Comparison of ENCODE assay signal across 17 mouse cellular contexts in genomic region chr16:90140571-90140970, GRCm38 (mm10). TPM values are rescaled to one million over a fixed set of nuclear protein-coding genes. Genes with fewer than 3 reads are reported as not detected.
DNase-seq lines count a peak whose midpoint lies in the region; ATAC-seq and TF ChIP-seq lines count a peak whose summit lies in the region.
"Had no signal": no experiment of that assay in that cellular context is flagged by ENCODE, and none has a peak within 500 bp of the region (broad histone marks: within the 10 kb centered on the region; RNA-seq: fewer than 3 reads in every experiment).

No protein-coding gene starts in this region.

- no peak for DNase-seq in embryonic facial prominence, embryonic 10.5 days (ENCODE audit: low spot score)
- DNase-seq in midbrain, embryonic 11.5 days (ENCODE audit: low spot score, missing footprints) = peak; percentile 82
- no peak for DNase-seq in midbrain, embryonic 10.5 days (ENCODE audit: low spot score)
- no peak for DNase-seq in testis, postnatal 10 days (ENCODE audit: low spot score)
- no peak for DNase-seq in cerebellum, postnatal 25 days
- DNase-seq: adrenal gland, postnatal 36 days; cerebellum, adult 2 months; cerebellum, postnatal 10 days; gastrocnemius, postnatal 36 days; heart, adult 11 months; heart, postnatal 36 days had no signal

- H3K4me2 ChIP-seq in embryonic facial prominence, embryonic 13.5 days = no peak overlapping the region
- no peak overlapping the region for H3K4me2 ChIP-seq in midbrain, embryonic 11.5 days
- H3K4me2 ChIP-seq: heart, embryonic 13.5 days had no signal

- H3K36me3 ChIP-seq in embryonic facial prominence, embryonic 13.5 days = peaks cover 8% of the 10 kb centered on the region
- peaks cover 28% of the 10 kb centered on the region for H3K36me3 ChIP-seq in embryonic facial prominence, embryonic 10.5 days (replicated peaks)
- peaks cover 2% of the 10 kb centered on the region; the same call in 1 of the 2 replicates for H3K36me3 ChIP-seq in midbrain, embryonic 11.5 days (ENCODE audit: control insufficient read depth, insufficient read depth, low read length)
- H3K36me3 ChIP-seq in midbrain, embryonic 10.5 days = peaks cover 21% of the 10 kb centered on the region
- H3K36me3 ChIP-seq in testis, adult 2 months (ENCODE audit: control insufficient read depth, insufficient read depth, low read length) = no peaks in the 10 kb centered on the region
- H3K36me3 ChIP-seq: forebrain, embryonic 15.5 days; heart, embryonic 13.5 days had no signal

- no peaks in the 10 kb centered on the region for H3K9me3 ChIP-seq in embryonic facial prominence, embryonic 13.5 days
- peaks cover 11% of the 10 kb centered on the region; the same call in 1 of the 2 replicates for H3K9me3 ChIP-seq in embryonic facial prominence, embryonic 10.5 days
- H3K9me3 ChIP-seq in midbrain, embryonic 11.5 days (ENCODE audit: control insufficient read depth, low read length) = no peaks in the 10 kb centered on the region
- H3K9me3 ChIP-seq in midbrain, embryonic 10.5 days (replicated peaks) = peaks cover 10% of the 10 kb centered on the region
- H3K9me3 ChIP-seq: forebrain, embryonic 15.5 days; heart, embryonic 13.5 days had no signal

- TF ChIP-seq CTCF in testis, adult 2 months (IDR thresholded peaks at IDR 0.05; ENCODE audit: control insufficient read depth, insufficient read depth, insufficient replicate concordance, low read depth, low read length) = no peak

- no peak overlapping the region for H3K4me3 ChIP-seq in embryonic facial prominence, embryonic 13.5 days
- H3K4me3 ChIP-seq in embryonic facial prominence, embryonic 10.5 days = no peak overlapping the region
- H3K4me3 ChIP-seq in midbrain, embryonic 11.5 days (ENCODE audit: low read depth, low read length) = no peak overlapping the region
- H3K4me3 ChIP-seq in midbrain, embryonic 10.5 days = no peak overlapping the region
- no peak overlapping the region for H3K4me3 ChIP-seq in testis, adult 2 months (ENCODE audit: control insufficient read depth, low read depth, low read length)
- H3K4me3 ChIP-seq: forebrain, embryonic 15.5 days; heart, embryonic 13.5 days had no signal

- no peaks in the 10 kb centered on the region for H3K27me3 ChIP-seq in embryonic facial prominence, embryonic 13.5 days
- 0 out of 2 replicates have a peak, but pooled peaks cover 6% of the 10 kb centered on the region for H3K27me3 ChIP-seq in embryonic facial prominence, embryonic 10.5 days (replicated peaks; ENCODE audit: low read depth, poor library complexity, severe bottlenecking)
- H3K27me3 ChIP-seq in midbrain, embryonic 11.5 days (ENCODE audit: control insufficient read depth, insufficient read depth, low read length) = peaks cover 44% of the 10 kb centered on the region
- peaks cover 84% of the 10 kb centered on the region for H3K27me3 ChIP-seq in midbrain, embryonic 10.5 days (ENCODE audit: low read depth, poor library complexity, severe bottlenecking)
- no peaks in the 10 kb centered on the region for H3K27me3 ChIP-seq in testis, adult 2 months (ENCODE audit: control insufficient read depth, insufficient read depth, low read length)
- H3K27me3 ChIP-seq: forebrain, embryonic 15.5 days; heart, embryonic 13.5 days had no signal

- 0 out of 2 replicates have a peak overlapping the region, but pooled peaks have one; percentile 22 for H3K27ac ChIP-seq in embryonic facial prominence, embryonic 13.5 days
- H3K27ac ChIP-seq in embryonic facial prominence, embryonic 10.5 days (replicated peaks) = no peak overlapping the region
- no peak overlapping the region for H3K27ac ChIP-seq in midbrain, embryonic 11.5 days (ENCODE audit: low read depth, low read length)
- H3K27ac ChIP-seq in midbrain, embryonic 10.5 days (replicated peaks) = no peak overlapping the region
- peak overlapping the region; percentile 47; the same call in 1 of the 2 replicates for H3K27ac ChIP-seq in testis, adult 2 months (ENCODE audit: control insufficient read depth, insufficient read depth, low read depth, low read length)
- H3K27ac ChIP-seq: forebrain, embryonic 15.5 days; heart, embryonic 13.5 days; hindbrain, postnatal 0 days had no signal

- no peak for ATAC-seq in embryonic facial prominence, embryonic 13.5 days (ENCODE audit: insufficient number of reproducible peaks, insufficient read depth, low FRiP score, low TSS enrichment, low read depth)
- no peak for ATAC-seq in midbrain, embryonic 11.5 days (ENCODE audit: low FRiP score)
- ATAC-seq: activated CD4-positive, CD25-positive, alpha-beta regulatory T cell, adult 4 months; forebrain, embryonic 15.5 days; hindbrain, postnatal 0 days had no signal

- H3K9ac ChIP-seq in embryonic facial prominence, embryonic 13.5 days = no peak overlapping the region
- no peak overlapping the region for H3K9ac ChIP-seq in midbrain, embryonic 11.5 days (ENCODE audit: low read length)
- H3K9ac ChIP-seq: forebrain, embryonic 15.5 days had no signal

- peaks cover 47% of the 10 kb centered on the region for H3K4me1 ChIP-seq in embryonic facial prominence, embryonic 13.5 days
- peaks cover 62% of the 10 kb centered on the region for H3K4me1 ChIP-seq in embryonic facial prominence, embryonic 10.5 days
- peaks cover 15% of the 10 kb centered on the region for H3K4me1 ChIP-seq in midbrain, embryonic 11.5 days (ENCODE audit: control insufficient read depth, insufficient read depth, low read length)
- H3K4me1 ChIP-seq in midbrain, embryonic 10.5 days = peaks cover 51% of the 10 kb centered on the region
- peaks cover 10% of the 10 kb centered on the region for H3K4me1 ChIP-seq in testis, adult 2 months (ENCODE audit: control insufficient read depth, insufficient read depth, low read length)

- no peak for TF ChIP-seq POLR2A in testis, adult 2 months (IDR thresholded peaks at IDR 0.05; ENCODE audit: control insufficient read depth, low read depth, low read length)

- WGBS in embryonic facial prominence, embryonic 13.5 days = 81% methylated on average over 10 of the region's 10 CpGs
- 82% methylated on average over 10 of the region's 10 CpGs for WGBS in embryonic facial prominence, embryonic 10.5 days
- WGBS in midbrain, embryonic 11.5 days = 82% methylated on average over 10 of the region's 10 CpGs
- 75% methylated on average over 10 of the region's 10 CpGs for WGBS in midbrain, embryonic 10.5 days

RNA-seq across cellular contexts. Expression of gene Tiam1, which starts 3.0 kb away (rescaled TPM):
- polyA plus RNA-seq in embryonic facial prominence, embryonic 13.5 days (2015; fragmentation: Nextera tagmentation; extraction: Ambion mirVana) = 44.6 and 45.9 TPM in 2 replicates
- 25.3 and 25.9 TPM in 2 replicates for polyA plus RNA-seq in embryonic facial prominence, embryonic 10.5 days (2016; fragmentation: Nextera tagmentation; extraction: Ambion mirVana)
- 14.2 and 16.9 TPM in 2 replicates for polyA plus RNA-seq in midbrain, embryonic 11.5 days (2014; fragmentation: Nextera tagmentation; extraction: Ambion mirVana)
- 13.8 and 13.9 TPM in 2 replicates for polyA plus RNA-seq in midbrain, embryonic 10.5 days (2016; fragmentation: Nextera tagmentation; extraction: Ambion mirVana)
- polyA plus RNA-seq in testis, adult 2 months (2012; rRNA removed) = 6.6 and 9.6 TPM in 2 replicates

Comparison
In these comparisons a context has a peak if more than half of its experiments do, and no peak if none do; other contexts are left out.
1. H3K27ac ChIP-seq: peak in embryonic facial prominence, embryonic 13.5 days (single experiment) and testis, adult 2 months (single experiment); none in embryonic facial prominence, embryonic 10.5 days (single experiment), midbrain, embryonic 11.5 days (single experiment) and midbrain, embryonic 10.5 days (single experiment).